Mouse (Mus musculus) cerebellum, adult 2 months (tissue): ENCODE measurements at regions not wholly inside any gene's neighbourhood (a gene's known extent, or its start where the extent isn't known, plus 50 kb on each side); places are given as distances from the start of the nearest gene placed in this dataset.

Source experiments
- DNase-seq, 2 experiments: peaks; one replicate each; pipeline ENCODE4 v3.0.0; 2021
- H3K27ac ChIP-seq: fragments of 200-500 bp; 2 replicates; pipeline ENCODE4 v1.5.1; 2012; ENCODE audit warnings: low read length, control low read depth, inconsistent platforms; ENCODE audit not compliant: insufficient read depth
- H3K27me3 ChIP-seq: fragments of 200-500 bp; 2 replicates; pipeline ENCODE4 v1.6.1; 2012; ENCODE audit warnings: inconsistent platforms, mild to moderate bottlenecking, low read length, moderate library complexity; ENCODE audit not compliant: control insufficient read depth, insufficient read depth
- H3K4me1 ChIP-seq: fragments of 200-500 bp; 2 replicates; pipeline ENCODE4 v1.6.1; 2011; ENCODE audit warnings: low read length; ENCODE audit not compliant: control insufficient read depth, insufficient read depth
- H3K4me3 ChIP-seq: fragments of 200-500 bp; replicated peaks from 2 replicates; pipeline ENCODE3; 2011; ENCODE audit warnings: mild to moderate bottlenecking, low read depth, low read length, control low read depth; ENCODE audit not compliant: insufficient read depth
- CTCF ChIP-seq: fragments of 200-500 bp; IDR thresholded peaks from 2 replicates; pipeline ENCODE4 v1.5.1; 2011; ENCODE audit warnings: low read depth, mild to moderate bottlenecking, control low read depth, low read length, moderate library complexity, borderline replicate concordance; ENCODE audit not compliant: insufficient read depth
- POLR2A ChIP-seq: fragments of 200-500 bp; IDR thresholded peaks from 2 replicates; pipeline ENCODE4 v1.6.1; 2011; ENCODE audit warnings: low read length, control low read depth, borderline replicate concordance; ENCODE audit not compliant: insufficient read depth
- whole genome bisulfite sequencing: fragments of 180-500 bp; shearing (Covaris S2); methylation state at CpG from one replicate; pipeline ENCODE4 v1.1.7; 2018; 5-methylcytosine and 5-hydroxymethylcytosine counted together

DNA sequence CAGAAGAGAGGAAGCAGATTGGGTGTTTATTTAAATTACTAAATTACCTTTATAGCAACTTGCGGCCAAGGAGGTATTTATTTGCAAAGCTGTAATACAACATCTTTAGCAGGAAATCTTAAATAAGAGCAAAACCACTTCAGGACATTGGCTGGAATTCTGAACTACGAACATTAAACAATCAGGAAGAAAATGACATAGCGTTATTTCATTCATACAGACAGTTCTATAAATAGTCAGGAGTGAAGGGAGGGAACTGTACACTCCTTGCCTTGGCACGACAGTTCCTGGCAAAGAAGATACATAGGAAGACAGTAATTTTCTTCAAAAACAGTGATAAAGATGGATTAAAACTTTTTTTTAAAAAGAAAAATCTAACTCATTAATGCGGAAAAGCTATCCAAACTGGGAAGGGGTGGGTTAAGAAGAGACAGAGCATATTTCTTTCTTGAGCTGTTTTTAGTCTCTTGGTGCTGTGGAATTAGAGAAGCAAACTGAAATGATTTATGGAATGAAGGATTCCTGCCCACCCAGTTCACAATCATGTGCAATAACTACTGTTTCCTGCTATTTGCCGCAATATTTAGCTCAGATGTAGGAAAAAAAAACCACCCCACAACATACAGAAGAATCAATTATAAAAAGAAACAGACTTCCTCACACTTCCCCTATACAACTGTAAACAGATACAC lies 147.9 kb downstream of the Mbl2 start:
- no peaks in the 10 kb centered on the region for H3K27me3 ChIP-seq
- no peak overlapping the region for H3K27ac ChIP-seq
- no peak overlapping the region for H3K4me3 ChIP-seq
- WGBS: 59% methylated on average over 6 of the region's 6 CpGs
- TF ChIP-seq POLR2A (no peak), CTCF (no peak)
- no peak for DNase-seq
- H3K4me1 ChIP-seq: no peaks in the 10 kb centered on the region

DNA sequence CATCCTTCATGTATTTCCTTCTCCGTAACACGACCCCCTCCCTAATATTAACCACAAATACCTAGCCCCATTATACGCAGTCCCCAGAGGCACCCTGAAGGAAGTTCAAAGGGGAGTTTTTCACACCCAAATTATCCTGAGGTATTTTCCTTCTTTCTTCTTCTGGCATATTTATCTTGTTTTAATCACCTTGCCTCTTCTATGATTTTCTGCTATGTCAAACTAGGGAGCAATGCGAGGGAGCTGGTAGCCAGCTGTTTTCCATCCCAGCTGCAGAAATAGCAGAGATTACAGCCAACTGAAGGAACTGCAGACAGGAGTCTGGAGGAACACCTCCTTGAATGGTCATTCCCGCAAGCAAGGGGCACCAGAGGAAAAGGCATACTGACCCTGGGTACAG lies 155.7 kb downstream of the Dkk1 start:
- DNase-seq: no peak
- 70% methylated on average over 5 of the region's 5 CpGs for WGBS
- TF ChIP-seq CTCF (no peak), POLR2A (no peak)

DNA sequence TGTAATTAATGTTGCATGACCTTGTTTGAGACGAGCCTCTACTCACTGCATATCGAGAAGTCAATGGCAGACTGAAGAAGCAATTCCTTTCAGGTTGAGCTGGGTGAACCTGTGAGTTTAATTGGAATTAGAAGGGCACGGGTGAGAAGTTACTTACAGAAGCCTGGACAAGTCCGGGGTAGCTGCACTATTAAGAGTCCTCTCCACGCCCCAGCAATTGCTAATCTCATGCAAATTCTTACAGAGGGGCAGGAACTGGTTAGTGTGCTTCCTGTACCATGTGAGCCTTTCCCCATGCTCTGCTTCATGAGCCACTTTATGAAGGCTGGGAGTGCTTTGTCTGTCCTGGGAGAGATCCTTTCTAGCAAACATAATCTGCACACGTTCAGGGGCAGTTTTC lies 142.5 kb downstream of the Dkk1 start:
- H3K27ac ChIP-seq: no peak overlapping the region
- no peak overlapping the region for H3K4me3 ChIP-seq
- DNase-seq: no peak
- no peaks in the 10 kb centered on the region for H3K4me1 ChIP-seq
- no peaks in the 10 kb centered on the region for H3K27me3 ChIP-seq
- TF ChIP-seq CTCF (no peak), POLR2A (no peak)
- 62% methylated on average over 6 of the region's 6 CpGs for WGBS

More for the DNA sequence above, 155.7 kb downstream of the Dkk1 start:
- H3K27ac ChIP-seq: no peak overlapping the region
- no peaks in the 10 kb centered on the region for H3K4me1 ChIP-seq
- H3K27me3 ChIP-seq: no peaks in the 10 kb centered on the region
- no peak overlapping the region for H3K4me3 ChIP-seq

- no peak overlapping the region for H3K27ac ChIP-seq
- 20% methylated on average over 10 of the region's 10 CpGs for WGBS
- no peaks in the 10 kb centered on the region for H3K27me3 ChIP-seq
- no peak for TF ChIP-seq POLR2A
- TF ChIP-seq CTCF: no peak
- DNase-seq: no peak
- no peak overlapping the region for H3K4me3 ChIP-seq
- H3K4me1 ChIP-seq: no peaks in the 10 kb centered on the region
These were observed 129.7 kb downstream of the Dkk1 start for GRCm38 (mm10) chr19:30419556-30420280.

DNA sequence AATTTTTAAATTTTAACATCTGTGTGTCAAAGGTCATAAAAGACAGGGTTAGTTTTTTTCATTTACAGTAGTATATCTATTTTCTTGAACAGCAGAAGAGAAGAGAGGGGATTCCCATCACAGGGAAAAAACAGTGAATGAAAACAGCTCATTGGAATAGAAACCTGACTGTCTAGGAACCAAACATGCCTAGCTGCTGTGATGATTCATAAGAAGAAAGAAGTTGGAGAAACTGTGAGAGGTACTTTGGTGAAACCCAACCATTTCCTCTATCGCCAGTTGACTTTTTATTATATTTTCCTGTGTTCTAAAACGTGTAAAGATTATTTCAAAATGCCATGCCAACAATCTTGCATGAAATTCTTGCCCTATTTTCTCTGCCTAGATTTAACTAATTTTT lies 123.8 kb downstream of the Dkk1 start:
- WGBS: 78% methylated on average over 2 of the region's 2 CpGs
- Histone ChIP-seq H3K4me1 (no peaks in the 10 kb centered on the region), H3K4me3 (no peak overlapping the region), H3K27me3 (no peaks in the 10 kb centered on the region; the same call in 1 of the 2 replicates), H3K27ac (no peak overlapping the region)
- TF ChIP-seq POLR2A (no peak), CTCF (no peak)
- no peak for DNase-seq

GRCm38 (mm10) chr19:30427484-30427883 lies 122.0 kb downstream of the Dkk1 start:
- WGBS: 5% methylated on average over 2 of the region's 2 CpGs
- no peak overlapping the region for H3K4me3 ChIP-seq
- H3K27ac ChIP-seq: no peak overlapping the region
- H3K27me3 ChIP-seq: no peaks in the 10 kb centered on the region; the same call in 1 of the 2 replicates
- H3K4me1 ChIP-seq: no peaks in the 10 kb centered on the region
- TF ChIP-seq CTCF (no peak), POLR2A (no peak)
- DNase-seq: no peak

DNA sequence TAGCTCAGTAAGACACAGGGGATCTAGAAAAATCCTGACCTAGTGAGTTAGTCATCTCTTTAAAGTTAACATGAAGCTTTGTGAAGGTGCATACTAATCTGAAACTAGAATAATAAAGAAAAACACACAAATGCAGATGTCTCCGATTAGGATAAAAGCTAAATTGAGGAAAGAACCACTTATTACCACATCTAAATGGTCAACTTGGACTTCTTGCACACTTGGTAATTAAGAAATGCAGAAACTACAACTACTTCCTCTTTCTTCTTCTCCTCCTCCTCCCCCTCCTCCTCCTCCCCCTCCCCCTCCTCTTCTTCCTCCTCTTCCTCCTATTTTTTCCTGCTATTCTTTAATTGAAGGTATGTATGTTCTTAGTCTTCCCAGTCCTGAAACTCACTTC lies 116.3 kb downstream of the Dkk1 start:
- no peak overlapping the region for H3K4me3 ChIP-seq
- TF ChIP-seq CTCF: no peak
- no peak for TF ChIP-seq POLR2A
- H3K4me1 ChIP-seq: no peaks in the 10 kb centered on the region
- no peak overlapping the region for H3K27ac ChIP-seq
- DNase-seq: no peak
- H3K27me3 ChIP-seq: no peaks in the 10 kb centered on the region
- 95% methylated on average over 1 of the region's 1 CpGs for WGBS

- H3K27ac ChIP-seq: no peak overlapping the region
These were observed 114.3 kb downstream of the Dkk1 start for GRCm38 (mm10) chr19:30435054-30435738.

More at GRCm38 (mm10) chr19:30435054-30435738, 114.3 kb downstream of the Dkk1 start:
- Histone ChIP-seq H3K4me3 (no peak overlapping the region), H3K4me1 (no peaks in the 10 kb centered on the region), H3K27me3 (no peaks in the 10 kb centered on the region)
- WGBS: 31% methylated on average over 12 of the region's 12 CpGs
- TF ChIP-seq CTCF: no peak
- no peak for TF ChIP-seq POLR2A
- DNase-seq: no peak
